Mouse (Mus musculus) subcutaneous adipose tissue, adult 2 months (tissue): ENCODE measurements around the gene Trpc5os. TPM values are rescaled to one million over a fixed set of nuclear protein-coding genes. Genes with fewer than 3 reads are reported as not detected.

Experiments
- polyA plus RNA-seq: library from polyadenylated mRNA; depleted of rRNA; stranded (reverse); fragments of >200 nt; gene quantifications from 2 replicates; pipeline ENCODE4 v1.2.3, GENCODE M21; 2012; ENCODE audit warnings: low replicate concordance; rRNA removed

The Trpc5os gene
- polyA plus RNA-seq = not detected in 2 replicates

GRCm38 (mm10) chrX:144456281-144456680 is at the start of gene Trpc5os:
Gene Trpc5os (plus strand): TSS chrX:144456581.

Other genes starting within 250 kb of the Trpc5os start
- 3.9 and 6.5 TPM in 2 replicates for gene Alg13, start 138.8 kb upstream of the Trpc5os start, polyA plus RNA-seq
- 0.04 TPM in 1 of 2 replicates, not detected in the other for gene Trpc5, start 231.6 kb downstream of the Trpc5os start, polyA plus RNA-seq
- not detected in 2 replicates for gene Rtl4, start 232.3 kb downstream of the Trpc5os start, polyA plus RNA-seq